Mouse (Mus musculus) liver, embryonic 16.5 days (tissue): Measurements from ENCODE around the gene Ffar4. TPM values are rescaled to one million over a fixed set of nuclear protein-coding genes. Genes with fewer than 3 reads are reported as not detected.
A peak's percentile ranks its signal among the peaks of the same experiment; 100 is the strongest.

Source experiments
- ATAC-seq: fragments of 200-750 bp; cut with Nextera tagmentation; 2 replicates; pipeline ENCODE4 v1.8.0; 2017; ENCODE audit warnings: low read depth, mild to moderate bottlenecking, moderate number of reproducible peaks, moderate library complexity
- H3K27ac ChIP-seq: fragments of 300-500 bp; sonication (generic); 2 replicates; pipeline ENCODE4 v1.5.1; 2014; ENCODE audit warnings: mild to moderate bottlenecking, low read length
- H3K27me3 ChIP-seq: fragments of 300-500 bp; sonication (generic); 2 replicates; pipeline ENCODE4 v1.6.1; 2014; ENCODE audit warnings: low read depth, low read length, mixed read lengths; ENCODE audit not compliant: control insufficient read depth, insufficient read depth
- H3K36me3 ChIP-seq: fragments of 300-500 bp; sonication (generic); 2 replicates; pipeline ENCODE4 v1.6.1; 2014; ENCODE audit warnings: mild to moderate bottlenecking; ENCODE audit not compliant: control insufficient read depth, insufficient read depth
- H3K4me1 ChIP-seq: fragments of 300-500 bp; sonication (generic); 2 replicates; pipeline ENCODE4 v1.6.1; 2014; ENCODE audit warnings: low read depth, low read length, mixed read lengths; ENCODE audit not compliant: control insufficient read depth
- H3K4me2 ChIP-seq: fragments of 300-500 bp; sonication (generic); 2 replicates; pipeline ENCODE4 v1.6.1; 2014; ENCODE audit warnings: low read depth, low read length, mixed read lengths
- H3K4me3 ChIP-seq: fragments of 300-500 bp; sonication (generic); 2 replicates; pipeline ENCODE4 v1.5.1; 2014; ENCODE audit warnings: low read depth, mild to moderate bottlenecking, low read length
- H3K9ac ChIP-seq: fragments of 300-500 bp; sonication (generic); 2 replicates; pipeline ENCODE4 v1.6.1; 2014; ENCODE audit warnings: low read depth, low read length
- H3K9me3 ChIP-seq: fragments of 300-500 bp; sonication (generic); replicated peaks from 2 replicates; pipeline ENCODE4 v1.6.1; 2016; ENCODE audit warnings: low read length; ENCODE audit not compliant: control insufficient read depth
- WGBS: fragments of 180-500 bp; shearing (Covaris S2); extraction: QIAGEN DNeasy Blood & Tissue Kit; methylation state at CpG from one replicate; pipeline ENCODE4 v1.1.7; 2014; ENCODE audit not compliant: insufficient replicate concordance; 5-methylcytosine and 5-hydroxymethylcytosine counted together
- polyA plus RNA-seq: library from polyadenylated mRNA; unstranded; fragments of >200 nt; fragmentation: Nextera tagmentation; extraction: Ambion mirVana; gene quantifications from 2 replicates; pipeline ENCODE4 v1.2.1, GENCODE M21; 2015

The Ffar4 gene
- polyA plus RNA-seq, 1 experiment from 2014 or later: 0.27 TPM

DNA sequence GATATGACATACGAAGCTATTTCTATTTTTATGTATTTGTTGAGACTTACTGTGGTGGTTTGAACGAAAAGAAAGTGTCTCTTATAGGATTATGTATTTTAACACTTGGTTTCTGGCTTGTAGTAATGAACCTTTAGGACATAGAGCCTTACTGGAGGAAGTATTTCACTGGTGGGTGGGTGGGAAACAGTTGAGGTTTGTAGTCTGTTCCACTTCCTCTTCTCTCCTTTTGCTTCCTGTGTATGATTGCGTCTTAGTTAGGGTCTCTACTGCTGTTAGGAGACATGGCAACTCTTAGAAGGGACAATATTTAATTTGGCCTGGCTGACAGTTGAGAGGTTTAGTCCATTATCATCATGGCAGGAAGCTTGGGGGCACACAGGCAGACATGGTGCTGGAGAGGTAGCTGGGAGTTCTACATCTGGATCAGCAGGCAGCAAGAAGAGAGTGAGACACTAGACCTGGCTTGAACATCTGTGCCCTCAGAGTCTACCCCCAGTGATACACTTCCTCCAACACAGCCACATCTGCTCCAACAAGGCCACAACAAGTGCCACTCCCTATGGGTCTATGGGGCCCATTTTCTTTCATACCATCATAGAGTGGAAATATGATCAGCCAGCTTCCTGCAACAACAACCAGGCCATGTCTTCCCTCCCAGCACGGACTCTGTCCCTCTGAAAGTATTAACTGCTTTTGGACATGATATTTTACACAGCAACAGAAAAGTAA lies 46.8 kb downstream of the Ffar4 start:
- no peak overlapping the region for H3K4me3 ChIP-seq
- no peaks in the 10 kb centered on the region for H3K27me3 ChIP-seq
- WGBS: 31% methylated on average over 4 of the region's 4 CpGs
- H3K27ac ChIP-seq: no peak overlapping the region
- no peaks in the 10 kb centered on the region for H3K36me3 ChIP-seq
- no peaks in the 10 kb centered on the region for H3K9me3 ChIP-seq
- H3K9ac ChIP-seq: no peak overlapping the region
- no peaks in the 10 kb centered on the region for H3K4me1 ChIP-seq
- H3K4me2 ChIP-seq: no peak overlapping the region
- no peak for ATAC-seq

DNA sequence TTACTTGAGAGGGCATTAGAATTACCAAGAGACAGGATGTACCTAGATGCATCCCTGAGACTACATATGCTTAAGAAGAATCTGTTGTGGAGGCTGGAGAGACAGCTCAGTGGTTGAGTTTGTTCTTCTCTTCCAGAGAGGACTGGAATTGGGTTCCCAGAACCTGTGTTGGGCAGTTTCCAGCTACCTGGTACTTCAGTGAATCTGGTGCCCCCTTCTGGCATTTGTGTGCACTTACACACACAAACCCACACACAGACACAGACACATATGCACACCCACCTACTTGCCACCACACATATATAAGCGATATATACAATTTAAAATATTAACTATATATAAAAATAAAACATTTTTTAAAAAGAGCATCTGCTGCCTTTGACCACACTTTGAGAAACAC lies 59.4 kb downstream of the Ffar4 start:
- Histone ChIP-seq H3K27ac (no peak overlapping the region), H3K4me1 (no peaks in the 10 kb centered on the region)

DNA sequence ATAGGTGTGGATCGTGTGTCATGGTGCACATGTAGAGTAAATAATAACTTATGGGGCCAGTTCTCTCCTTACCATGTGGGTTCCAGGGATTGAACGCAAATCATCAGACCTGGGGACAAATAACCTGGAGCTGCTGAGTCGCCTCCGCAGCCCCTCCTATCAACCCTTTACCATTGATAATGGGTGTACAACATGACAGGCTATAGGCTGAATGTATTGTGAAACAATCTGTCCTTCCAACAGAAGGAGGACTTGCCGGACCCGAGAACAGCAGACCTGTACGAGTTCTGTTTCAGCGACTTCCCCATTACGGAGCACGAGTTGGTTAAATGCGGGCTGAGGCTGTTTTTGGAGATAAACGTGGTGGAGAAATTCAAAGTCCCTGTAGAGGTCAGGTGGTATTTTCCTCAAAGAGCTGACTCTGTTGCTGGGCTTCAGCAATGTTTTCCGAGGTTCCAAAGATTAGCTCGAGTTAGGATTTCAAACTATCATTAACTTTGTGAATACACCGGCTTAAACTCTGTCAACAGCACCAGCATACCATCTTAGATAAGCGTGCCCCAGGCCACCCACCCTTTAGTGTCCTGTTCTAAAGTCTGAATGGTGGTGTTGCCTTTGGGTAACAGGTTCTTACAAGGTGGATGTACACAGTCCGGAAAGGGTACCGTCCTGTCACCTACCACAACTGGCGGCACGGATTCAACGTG lies 64.9 kb downstream of the Ffar4 start:
- peak overlapping the region; percentile 31 for H3K4me2 ChIP-seq
- peak overlapping the region; percentile 42 for H3K4me3 ChIP-seq
- H3K36me3 ChIP-seq: no peaks in the 10 kb centered on the region
- no peaks in the 10 kb centered on the region for H3K27me3 ChIP-seq
- H3K9me3 ChIP-seq: no peaks in the 10 kb centered on the region
- ATAC-seq: peak; percentile 87
- peak overlapping the region; percentile 86 for H3K27ac ChIP-seq
- 57% methylated on average over 21 of the region's 21 CpGs for WGBS
- no peak overlapping the region for H3K9ac ChIP-seq
- H3K4me1 ChIP-seq: no peaks in the 10 kb centered on the region

More for the DNA sequence above, 59.4 kb downstream of the Ffar4 start:
- Histone ChIP-seq H3K4me3 (no peak overlapping the region), H3K27me3 (no peaks in the 10 kb centered on the region), H3K36me3 (no peaks in the 10 kb centered on the region), H3K4me2 (no peak overlapping the region), H3K9me3 (no peaks in the 10 kb centered on the region), H3K9ac (no peak overlapping the region)
- no peak for ATAC-seq
- 69% methylated on average over 1 of the region's 1 CpGs for WGBS

Other genes with a start within 250 kb of the Ffar4 start
- 1.7 and 1.9 TPM in 2 replicates for gene Myof, start 53.5 kb upstream of the Ffar4 start, polyA plus RNA-seq
- gene Cep55, start 42.1 kb upstream of the Ffar4 start, polyA plus RNA-seq: 4.7 and 4.8 TPM in 2 replicates
- 2,010 and 2,083 TPM in 2 replicates for gene Rbp4, start 28.2 kb downstream of the Ffar4 start, polyA plus RNA-seq
- 6.7 and 7.1 TPM in 2 replicates for gene Pde6c, start 35.7 kb downstream of the Ffar4 start, polyA plus RNA-seq
- 9.9 and 12.2 TPM in 2 replicates for gene Fra10ac1, start 127.1 kb downstream of the Ffar4 start, polyA plus RNA-seq
- gene Lgi1, start 167.5 kb downstream of the Ffar4 start, polyA plus RNA-seq: 0.08 TPM in 1 of 2 replicates, not detected in the other